Mouse (Mus musculus) liver, postnatal 0 days (tissue): ENCODE measurements around the gene Cdh9.

Experiments
- CTCF ChIP-seq: sonication (generic); IDR thresholded peaks from 2 replicates; pipeline ENCODE4 v1.5.1; 2016; ENCODE audit warnings: antibody characterized with exemption, low read depth
- EP300 ChIP-seq: IDR thresholded peaks from 2 replicates; pipeline ENCODE4 v1.6.1; 2016; ENCODE audit warnings: antibody characterized with exemption, low read depth, mild to moderate bottlenecking

- TF ChIP-seq EP300, result no peak
- TF ChIP-seq CTCF, result no peak
These were observed 10.5 kb downstream of the Cdh9 start for GRCm38 (mm10) chr15:16739088-16739487.
